In genomic region chr1:132191786-132192680, GRCm38 (mm10) we compare ENCODE assay signal across 9 mouse cellular contexts. TPM values are rescaled to one million over a fixed set of nuclear protein-coding genes. Genes with fewer than 3 reads are reported as not detected.
DNase-seq lines count a peak whose midpoint lies in the region; ATAC-seq and TF ChIP-seq lines count a peak whose summit lies in the region.
"Had no signal": no experiment of that assay in that cellular context is flagged by ENCODE, and none has a peak within 500 bp of the region (broad histone marks: within the 10 kb centered on the region; RNA-seq: fewer than 3 reads in every experiment).

No protein-coding gene starts in this region.

- WGBS in lung, postnatal 0 days, result 11% methylated on average over 16 of the region's 16 CpGs
- 5% methylated on average over 16 of the region's 16 CpGs for WGBS in limb, embryonic 10.5 days
- 14% methylated on average over 16 of the region's 16 CpGs for WGBS in stomach, embryonic 16.5 days

- H3K27me3 ChIP-seq in lung, postnatal 0 days (replicated peaks; ENCODE audit: insufficient read depth, low read length), result peaks cover 33% of the 10 kb centered on the region
- H3K27me3 ChIP-seq in limb, embryonic 10.5 days (ENCODE audit: low read depth, poor library complexity, severe bottlenecking), result peaks cover 85% of the 10 kb centered on the region
- peaks cover 63% of the 10 kb centered on the region for H3K27me3 ChIP-seq in stomach, embryonic 16.5 days (ENCODE audit: control insufficient read depth, insufficient read depth, low read length)

- peak; percentile 45 for TF ChIP-seq CTCF in lung, postnatal 0 days (IDR thresholded peaks at IDR 0.05)

- no peak overlapping the region for H3K9ac ChIP-seq in lung, postnatal 0 days (replicated peaks; ENCODE audit: low read depth)
- no peak overlapping the region for H3K9ac ChIP-seq in stomach, embryonic 16.5 days (ENCODE audit: low read length)

- no peak for ATAC-seq in lung, postnatal 0 days
- ATAC-seq in stomach, embryonic 16.5 days (ENCODE audit: insufficient read depth, low FRiP score), result no peak
- ATAC-seq in megakaryocyte-erythroid progenitor cell, adult 5-6 weeks (replicated peaks; ENCODE audit: low FRiP score, low TSS enrichment, poor library complexity, severe bottlenecking), result no peak

- DNase-seq in cerebellum, postnatal 14 days, result peak; percentile 60 to 73
- DNase-seq in cerebellum, adult 8-10 months, result no peak
- no peak for DNase-seq in lung, postnatal 0 days (ENCODE audit: low spot score)
- DNase-seq in lung, postnatal 14 days, result no peak
- peak; percentile 60 for DNase-seq in limb, embryonic 10.5 days (ENCODE audit: low spot score)
- DNase-seq in thymus, postnatal 4 days, result no peak

- peak overlapping the region; percentile 53; the same call in 1 of the 2 replicates for H3K4me3 ChIP-seq in lung, postnatal 0 days (ENCODE audit: low read depth, low read length)
- H3K4me3 ChIP-seq in limb, embryonic 10.5 days, result peak overlapping the region; percentile 75
- peak overlapping the region; percentile 60 for H3K4me3 ChIP-seq in stomach, embryonic 16.5 days (replicated peaks; ENCODE audit: low read length)

- H3K4me2 ChIP-seq in lung, postnatal 0 days (replicated peaks; ENCODE audit: low read depth, low read length), result peak overlapping the region; percentile 94
- peak overlapping the region; percentile 87 for H3K4me2 ChIP-seq in stomach, embryonic 16.5 days (ENCODE audit: low read depth, low read length)

- H3K4me1 ChIP-seq in lung, postnatal 0 days (ENCODE audit: insufficient read depth, low read depth, low read length), result no peaks in the 10 kb centered on the region
- H3K4me1 ChIP-seq in limb, embryonic 10.5 days, result peaks cover 80% of the 10 kb centered on the region
- H3K4me1 ChIP-seq in stomach, embryonic 16.5 days (ENCODE audit: control insufficient read depth, insufficient read depth, low read length), result peaks cover 14% of the 10 kb centered on the region

- no peaks in the 10 kb centered on the region for H3K9me3 ChIP-seq in lung, postnatal 0 days (ENCODE audit: low read length)
- H3K9me3 ChIP-seq in limb, embryonic 10.5 days (replicated peaks), result no peaks in the 10 kb centered on the region
- no peaks in the 10 kb centered on the region for H3K9me3 ChIP-seq in stomach, embryonic 16.5 days (replicated peaks; ENCODE audit: control insufficient read depth, low read length)

- no peak for TF ChIP-seq EP300 in lung, postnatal 0 days (IDR thresholded peaks at IDR 0.05)

- no peak overlapping the region for H3K27ac ChIP-seq in lung, postnatal 0 days (ENCODE audit: low read length)
- H3K27ac ChIP-seq in limb, embryonic 10.5 days, result peak overlapping the region; percentile 96
- no peak overlapping the region for H3K27ac ChIP-seq in stomach, embryonic 16.5 days (ENCODE audit: low read length)

- H3K36me3 ChIP-seq in lung, postnatal 0 days (ENCODE audit: insufficient read depth, low read length), result no peaks in the 10 kb centered on the region
- no peaks in the 10 kb centered on the region for H3K36me3 ChIP-seq in limb, embryonic 10.5 days
- no peaks in the 10 kb centered on the region for H3K36me3 ChIP-seq in stomach, embryonic 16.5 days (ENCODE audit: control insufficient read depth, insufficient read depth, low read length)

RNA-seq across cellular contexts. Expression of gene AC124108.1, which starts 0.8 kb away (rescaled TPM):
- polyA plus RNA-seq in lung, postnatal 0 days (2015; fragmentation: Nextera tagmentation; extraction: Ambion mirVana), result not detected in 2 replicates
- polyA plus RNA-seq in limb, embryonic 10.5 days (2016; fragmentation: Nextera tagmentation; extraction: Ambion mirVana), result 0.64 and 0.65 TPM in 2 replicates
- 0.14 and 0.35 TPM in 2 replicates for polyA plus RNA-seq in stomach, embryonic 16.5 days (2015; fragmentation: Nextera tagmentation; extraction: Ambion mirVana)
- total RNA-seq in megakaryocyte-erythroid progenitor cell, adult 5-6 weeks (2014; fragmentation: Nextera tagmentation), result not detected in 2 replicates
- total RNA-seq in megakaryocyte-erythroid progenitor cell, adult 5-6 weeks (2017), result not detected in 2 replicates
- total RNA-seq: liver, adult 2 months had no signal
- polyA plus RNA-seq: liver, adult 2 months had no signal

RNA-seq across cellular contexts. Expression of gene Lemd1, which starts 0.8 kb away (rescaled TPM):
- polyA plus RNA-seq in lung, postnatal 0 days (2015; fragmentation: Nextera tagmentation; extraction: Ambion mirVana), result 0.79 TPM in 1 of 2 replicates, not detected in the other
- 1.3 and 1.7 TPM in 2 replicates for polyA plus RNA-seq in limb, embryonic 10.5 days (2016; fragmentation: Nextera tagmentation; extraction: Ambion mirVana)
- polyA plus RNA-seq in stomach, embryonic 16.5 days (2015; fragmentation: Nextera tagmentation; extraction: Ambion mirVana), result 0.49 and 0.61 TPM in 2 replicates
- not detected in 2 replicates for total RNA-seq in megakaryocyte-erythroid progenitor cell, adult 5-6 weeks (2014; fragmentation: Nextera tagmentation)
- total RNA-seq in megakaryocyte-erythroid progenitor cell, adult 5-6 weeks (2017), result not detected in 2 replicates
- total RNA-seq: liver, adult 2 months had no signal
- polyA plus RNA-seq: liver, adult 2 months had no signal

RNA-seq across cellular contexts. Expression of gene Gm10188, which starts 37.5 kb away (rescaled TPM):
- polyA plus RNA-seq in lung, postnatal 0 days (2015; fragmentation: Nextera tagmentation; extraction: Ambion mirVana), result not detected in 2 replicates
- polyA plus RNA-seq in limb, embryonic 10.5 days (2016; fragmentation: Nextera tagmentation; extraction: Ambion mirVana), result not detected in 2 replicates
- polyA plus RNA-seq in stomach, embryonic 16.5 days (2015; fragmentation: Nextera tagmentation; extraction: Ambion mirVana), result not detected in 2 replicates
- total RNA-seq in megakaryocyte-erythroid progenitor cell, adult 5-6 weeks (2014; fragmentation: Nextera tagmentation), result not detected in 2 replicates
- not detected in 2 replicates for total RNA-seq in megakaryocyte-erythroid progenitor cell, adult 5-6 weeks (2017)
- total RNA-seq: liver, adult 2 months had no signal
- polyA plus RNA-seq: liver, adult 2 months had no signal

RNA-seq across cellular contexts. Expression of gene Cdk18, which starts 52.5 kb away (rescaled TPM):
- 6.5 and 6.9 TPM in 2 replicates for polyA plus RNA-seq in lung, postnatal 0 days (2015; fragmentation: Nextera tagmentation; extraction: Ambion mirVana)
- polyA plus RNA-seq in limb, embryonic 10.5 days (2016; fragmentation: Nextera tagmentation; extraction: Ambion mirVana), result 3.7 TPM in 2 replicates
- 6.9 and 7.4 TPM in 2 replicates for polyA plus RNA-seq in stomach, embryonic 16.5 days (2015; fragmentation: Nextera tagmentation; extraction: Ambion mirVana)
- total RNA-seq in megakaryocyte-erythroid progenitor cell, adult 5-6 weeks (2014; fragmentation: Nextera tagmentation), result 0.42 TPM in 1 of 2 replicates, not detected in the other
- total RNA-seq in megakaryocyte-erythroid progenitor cell, adult 5-6 weeks (2017), result 0.46 TPM in 1 of 2 replicates, not detected in the other

Comparison
In these comparisons a context has a peak if more than half of its experiments do, and no peak if none do; other contexts are left out.
1. DNase-seq: peak in cerebellum, postnatal 14 days (2 of 2) and limb, embryonic 10.5 days (single experiment); none in cerebellum, adult 8-10 months (single experiment), lung, postnatal 0 days (single experiment), lung, postnatal 14 days (single experiment) and thymus, postnatal 4 days (single experiment).
2. Peak in every context shown above with its lines, with median percentiles within 50 percentile points of each other: H3K4me3 ChIP-seq.